Comparison of ENCODE assay signal across 8 mouse cellular contexts in the genomic region with DNA sequence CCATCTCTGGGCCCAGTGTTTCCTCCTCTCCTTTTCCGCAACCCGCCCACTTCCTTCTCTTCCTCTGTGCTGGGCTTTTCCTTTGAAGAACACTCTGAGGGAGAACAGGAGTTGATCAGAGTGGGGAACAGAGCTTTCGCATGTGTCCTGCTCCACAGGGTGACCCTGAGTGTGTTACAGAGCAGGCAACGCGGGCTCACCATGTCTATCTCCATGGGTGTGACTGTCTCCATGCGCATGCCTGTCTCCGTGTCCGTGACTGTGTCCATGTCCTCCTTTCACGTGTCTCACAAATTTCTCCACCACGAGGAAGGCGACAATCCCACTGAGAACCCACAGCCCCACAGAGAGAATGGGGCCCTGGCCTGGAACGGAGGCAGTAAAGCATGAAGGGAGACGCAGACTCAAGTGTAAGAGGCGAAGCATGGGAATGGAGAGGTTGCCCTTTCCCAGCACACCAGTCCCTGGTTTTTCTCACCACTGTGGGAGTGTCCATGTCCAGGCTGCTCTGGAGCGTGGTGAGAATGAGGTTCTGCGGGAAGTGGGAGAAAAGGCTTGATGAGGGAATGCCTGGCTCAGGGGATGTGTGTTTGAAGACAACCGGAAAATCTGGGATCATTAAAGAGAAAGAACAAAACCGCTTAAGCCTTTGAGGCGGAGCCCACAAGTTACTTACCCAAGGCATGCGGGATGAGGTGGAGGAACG. TPM values are rescaled to one million over a fixed set of nuclear protein-coding genes. Genes with fewer than 3 reads are reported as not detected.
A peak's percentile ranks its signal among the peaks of the same experiment; 100 is the strongest.
DNase-seq lines count a peak whose midpoint lies in the region; ATAC-seq and TF ChIP-seq lines count a peak whose summit lies in the region.

No protein-coding gene starts in this region.

- 74% methylated on average over 21 of the region's 21 CpGs for WGBS in embryonic facial prominence, embryonic 14.5 days
- WGBS in kidney, postnatal 0 days: 56% methylated on average over 21 of the region's 21 CpGs
- 78% methylated on average over 21 of the region's 21 CpGs for WGBS in neural tube, embryonic 14.5 days

- no peaks in the 10 kb centered on the region for H3K27me3 ChIP-seq in erythroblast, embryonic 14.5 days (ENCODE audit: control insufficient read depth)
- no peaks in the 10 kb centered on the region for H3K27me3 ChIP-seq in C2C12 (ENCODE audit: control insufficient read depth, insufficient read depth, insufficient read length)
- no peaks in the 10 kb centered on the region for H3K27me3 ChIP-seq in embryonic facial prominence, embryonic 14.5 days (replicated peaks; ENCODE audit: control insufficient read depth, insufficient read depth, low read length)
- no peaks in the 10 kb centered on the region for H3K27me3 ChIP-seq in kidney, postnatal 0 days (ENCODE audit: insufficient read depth, low read length)
- H3K27me3 ChIP-seq in neural tube, embryonic 14.5 days (ENCODE audit: control insufficient read depth, insufficient read depth, low read length): no peaks in the 10 kb centered on the region

- peaks cover 57% of the 10 kb centered on the region for H3K79me2 ChIP-seq in C2C12 (ENCODE audit: control insufficient read depth, insufficient read depth)

- ATAC-seq in erythroblast, adult 5-6 weeks (replicated peaks; ENCODE audit: low FRiP score, poor library complexity, severe bottlenecking): no peak
- ATAC-seq in embryonic facial prominence, embryonic 14.5 days (ENCODE audit: low read depth): no peak
- ATAC-seq in kidney, postnatal 0 days (replicated peaks; ENCODE audit: low FRiP score, low read depth): no peak
- no peak for ATAC-seq in neural tube, embryonic 14.5 days (ENCODE audit: low read depth)
- ATAC-seq in monocyte, adult 5-6 weeks (replicated peaks; ENCODE audit: insufficient number of reproducible peaks, low FRiP score, low TSS enrichment, poor library complexity, severe bottlenecking): no peak

- H3K4me3 ChIP-seq in erythroblast, embryonic 14.5 days (replicated peaks): peak overlapping the region; percentile 91
- peak overlapping the region; percentile 96 for H3K4me3 ChIP-seq in C2C12 (ENCODE audit: insufficient read depth, poor library complexity, severe bottlenecking)
- peak overlapping the region; percentile 88 for H3K4me3 ChIP-seq in embryonic facial prominence, embryonic 14.5 days (ENCODE audit: low read depth, low read length)
- H3K4me3 ChIP-seq in kidney, postnatal 0 days (replicated peaks; ENCODE audit: low read depth, low read length): peak overlapping the region; percentile 50
- peak overlapping the region; percentile 85 for H3K4me3 ChIP-seq in neural tube, embryonic 14.5 days (ENCODE audit: low read depth, low read length)

- peak overlapping the region; percentile 97 for H3ac ChIP-seq in C2C12 (ENCODE audit: control insufficient read depth, insufficient read length, low read depth)

- no peak overlapping the region for H3K27ac ChIP-seq in embryonic facial prominence, embryonic 14.5 days (replicated peaks; ENCODE audit: low read depth, low read length)
- peak overlapping the region; percentile 67; the same call in 1 of the 2 replicates for H3K27ac ChIP-seq in kidney, postnatal 0 days
- H3K27ac ChIP-seq in neural tube, embryonic 14.5 days (ENCODE audit: low read depth, low read length): no peak overlapping the region

- peaks cover 32% of the 10 kb centered on the region for H3K79me3 ChIP-seq in C2C12 (ENCODE audit: low read depth)

- peak overlapping the region; percentile 98 for H3K4me2 ChIP-seq in embryonic facial prominence, embryonic 14.5 days (ENCODE audit: low read depth, low read length)
- H3K4me2 ChIP-seq in kidney, postnatal 0 days (ENCODE audit: low read length): peak overlapping the region; percentile 70
- peak overlapping the region; percentile 89 for H3K4me2 ChIP-seq in neural tube, embryonic 14.5 days (ENCODE audit: low read depth, low read length)

- peaks cover 82% of the 10 kb centered on the region for H3K4me1 ChIP-seq in erythroblast, embryonic 14.5 days (ENCODE audit: control insufficient read depth)
- peaks cover 45% of the 10 kb centered on the region for H3K4me1 ChIP-seq in embryonic facial prominence, embryonic 14.5 days (ENCODE audit: control insufficient read depth, insufficient read depth, low read length)
- H3K4me1 ChIP-seq in kidney, postnatal 0 days (replicated peaks; ENCODE audit: insufficient read depth, low read length): peaks cover 35% of the 10 kb centered on the region
- H3K4me1 ChIP-seq in neural tube, embryonic 14.5 days (ENCODE audit: control insufficient read depth, insufficient read depth, low read length): peaks cover 52% of the 10 kb centered on the region

- no peaks in the 10 kb centered on the region for H3K9me3 ChIP-seq in erythroblast, embryonic 14.5 days (ENCODE audit: control insufficient read depth, low read length)
- no peaks in the 10 kb centered on the region for H3K9me3 ChIP-seq in embryonic facial prominence, embryonic 14.5 days (ENCODE audit: control insufficient read depth, low read length)
- H3K9me3 ChIP-seq in kidney, postnatal 0 days (replicated peaks; ENCODE audit: low read length): no peaks in the 10 kb centered on the region
- H3K9me3 ChIP-seq in neural tube, embryonic 14.5 days (ENCODE audit: control insufficient read depth, low read length): no peaks in the 10 kb centered on the region

- H3K36me3 ChIP-seq in erythroblast, embryonic 14.5 days (ENCODE audit: control insufficient read depth): peaks cover 45% of the 10 kb centered on the region
- peaks cover 24% of the 10 kb centered on the region for H3K36me3 ChIP-seq in C2C12 (ENCODE audit: control insufficient read depth, insufficient read depth)
- peaks cover 40% of the 10 kb centered on the region for H3K36me3 ChIP-seq in embryonic facial prominence, embryonic 14.5 days (ENCODE audit: control insufficient read depth, insufficient read depth, low read length)
- H3K36me3 ChIP-seq in kidney, postnatal 0 days (ENCODE audit: insufficient read depth, low read length): peaks cover 24% of the 10 kb centered on the region
- peaks cover 16% of the 10 kb centered on the region for H3K36me3 ChIP-seq in neural tube, embryonic 14.5 days (ENCODE audit: control insufficient read depth, insufficient read depth, low read length)

- DNase-seq in embryonic facial prominence, embryonic 14.5 days (ENCODE audit: low spot score): no peak
- DNase-seq in kidney, postnatal 0 days (ENCODE audit: low spot score): no peak
- DNase-seq in right cerebral cortex, adult 2 months (ENCODE audit: low spot score in 2 of 2): no peak

- H3K9ac ChIP-seq in embryonic facial prominence, embryonic 14.5 days (ENCODE audit: low read depth, low read length): peak overlapping the region; percentile 95
- peak overlapping the region; percentile 91 for H3K9ac ChIP-seq in kidney, postnatal 0 days (ENCODE audit: low read depth, low read length)
- H3K9ac ChIP-seq in neural tube, embryonic 14.5 days (replicated peaks; ENCODE audit: low read depth, low read length): peak overlapping the region; percentile 92

- TF ChIP-seq CTCF in C2C12 (IDR thresholded peaks at IDR 0.05; ENCODE audit: control insufficient read depth, insufficient read depth, insufficient read length): no peak
- no peak for TF ChIP-seq CTCF in kidney, postnatal 0 days (IDR thresholded peaks at IDR 0.05; ENCODE audit: low read depth)

RNA-seq across cellular contexts. Expression of a gene that starts 1.4 kb away (rescaled TPM):
- 3.5 TPM in 2 replicates for polyA plus RNA-seq in erythroblast, embryonic 14.5 days (2012)
- total RNA-seq in erythroblast, adult 5-6 weeks (2015; ENCODE audit: low replicate concordance): not detected in 2 replicates
- total RNA-seq in erythroblast, adult 5-6 weeks (2017; ENCODE audit: low replicate concordance): 11.5 and 16.6 TPM in 2 replicates
- polyA plus RNA-seq in C2C12 (2012; fragmentation: generic; extraction: Trizol): 175 TPM
- 118 and 125 TPM in 2 replicates for polyA plus RNA-seq in embryonic facial prominence, embryonic 14.5 days (2014; fragmentation: Nextera tagmentation; extraction: Ambion mirVana)
- 149 and 165 TPM in 2 replicates for polyA plus RNA-seq in kidney, postnatal 0 days (2015; fragmentation: Nextera tagmentation; extraction: Ambion mirVana)
- 77.9 and 90.8 TPM in 2 replicates for polyA plus RNA-seq in neural tube, embryonic 14.5 days (2014; fragmentation: Nextera tagmentation; extraction: Ambion mirVana)
- total RNA-seq in monocyte, adult 5-6 weeks (2017): 105 to 116 TPM (median 115 TPM) in 3 replicates

RNA-seq across cellular contexts. Expression of a gene that starts 1.6 kb away (rescaled TPM):
- polyA plus RNA-seq in erythroblast, embryonic 14.5 days (2012): 10.1 and 11.3 TPM in 2 replicates
- total RNA-seq in erythroblast, adult 5-6 weeks (2015; ENCODE audit: low replicate concordance): 7.1 and 8.3 TPM in 2 replicates
- total RNA-seq in erythroblast, adult 5-6 weeks (2017; ENCODE audit: low replicate concordance): 10.7 and 12.0 TPM in 2 replicates
- polyA plus RNA-seq in C2C12 (2012; fragmentation: generic; extraction: Trizol): 39.0 TPM
- polyA plus RNA-seq in embryonic facial prominence, embryonic 14.5 days (2014; fragmentation: Nextera tagmentation; extraction: Ambion mirVana): 26.0 and 29.2 TPM in 2 replicates
- 42.3 and 46.1 TPM in 2 replicates for polyA plus RNA-seq in kidney, postnatal 0 days (2015; fragmentation: Nextera tagmentation; extraction: Ambion mirVana)
- 29.1 and 30.8 TPM in 2 replicates for polyA plus RNA-seq in neural tube, embryonic 14.5 days (2014; fragmentation: Nextera tagmentation; extraction: Ambion mirVana)
- total RNA-seq in monocyte, adult 5-6 weeks (2017): 34.6 to 41.0 TPM (median 40.7 TPM) in 3 replicates

RNA-seq across cellular contexts. Expression of a gene that starts 2.2 kb away (rescaled TPM):
- polyA plus RNA-seq in erythroblast, embryonic 14.5 days (2012): 1.4 TPM in 2 replicates
- total RNA-seq in erythroblast, adult 5-6 weeks (2015; ENCODE audit: low replicate concordance): 26.5 and 50.7 TPM in 2 replicates
- total RNA-seq in erythroblast, adult 5-6 weeks (2017; ENCODE audit: low replicate concordance): 15.0 and 17.8 TPM in 2 replicates
- polyA plus RNA-seq in C2C12 (2012; fragmentation: generic; extraction: Trizol): 17.6 TPM
- polyA plus RNA-seq in embryonic facial prominence, embryonic 14.5 days (2014; fragmentation: Nextera tagmentation; extraction: Ambion mirVana): 41.3 and 46.1 TPM in 2 replicates
- polyA plus RNA-seq in kidney, postnatal 0 days (2015; fragmentation: Nextera tagmentation; extraction: Ambion mirVana): 64.9 and 65.7 TPM in 2 replicates
- polyA plus RNA-seq in neural tube, embryonic 14.5 days (2014; fragmentation: Nextera tagmentation; extraction: Ambion mirVana): 70.1 and 72.1 TPM in 2 replicates
- 77.7 to 117 TPM (median 111 TPM) in 3 replicates for total RNA-seq in monocyte, adult 5-6 weeks (2017)

RNA-seq across cellular contexts. Expression of a gene that starts 5.6 kb away (rescaled TPM):
- polyA plus RNA-seq in erythroblast, embryonic 14.5 days (2012): 1.8 and 2.5 TPM in 2 replicates
- 1.9 and 9.2 TPM in 2 replicates for total RNA-seq in erythroblast, adult 5-6 weeks (2015; ENCODE audit: low replicate concordance)
- total RNA-seq in erythroblast, adult 5-6 weeks (2017; ENCODE audit: low replicate concordance): 2.0 and 2.8 TPM in 2 replicates
- polyA plus RNA-seq in C2C12 (2012; fragmentation: generic; extraction: Trizol): 26.8 TPM
- 6.0 and 7.2 TPM in 2 replicates for polyA plus RNA-seq in embryonic facial prominence, embryonic 14.5 days (2014; fragmentation: Nextera tagmentation; extraction: Ambion mirVana)
- 17.9 and 23.3 TPM in 2 replicates for polyA plus RNA-seq in kidney, postnatal 0 days (2015; fragmentation: Nextera tagmentation; extraction: Ambion mirVana)
- polyA plus RNA-seq in neural tube, embryonic 14.5 days (2014; fragmentation: Nextera tagmentation; extraction: Ambion mirVana): 5.6 and 7.3 TPM in 2 replicates
- 10.9 to 15.5 TPM (median 15.1 TPM) in 3 replicates for total RNA-seq in monocyte, adult 5-6 weeks (2017)

RNA-seq across cellular contexts. Expression of a gene that starts 9.2 kb away (rescaled TPM):
- polyA plus RNA-seq in erythroblast, embryonic 14.5 days (2012): 0.45 and 0.56 TPM in 2 replicates
- 1.3 TPM in 1 of 2 replicates, not detected in the other for total RNA-seq in erythroblast, adult 5-6 weeks (2015; ENCODE audit: low replicate concordance)
- total RNA-seq in erythroblast, adult 5-6 weeks (2017; ENCODE audit: low replicate concordance): 4.3 and 7.0 TPM in 2 replicates
- polyA plus RNA-seq in C2C12 (2012; fragmentation: generic; extraction: Trizol): 0.77 TPM
- polyA plus RNA-seq in embryonic facial prominence, embryonic 14.5 days (2014; fragmentation: Nextera tagmentation; extraction: Ambion mirVana): 53.9 and 64.3 TPM in 2 replicates
- 1.4 and 1.6 TPM in 2 replicates for polyA plus RNA-seq in kidney, postnatal 0 days (2015; fragmentation: Nextera tagmentation; extraction: Ambion mirVana)
- 3.6 and 4.5 TPM in 2 replicates for polyA plus RNA-seq in neural tube, embryonic 14.5 days (2014; fragmentation: Nextera tagmentation; extraction: Ambion mirVana)
- total RNA-seq in monocyte, adult 5-6 weeks (2017): 1.5 to 11.2 TPM (median 4.7 TPM) in 3 replicates

Comparison
In these comparisons a context has a peak if more than half of its experiments do, and no peak if none do; other contexts are left out.
1. RNA of a gene that starts 1.4 kb away (polyA plus RNA-seq): 175 TPM in C2C12 (single experiment), 149 to 165 TPM in kidney, postnatal 0 days, 118 to 125 TPM in embryonic facial prominence, embryonic 14.5 days and 77.9 to 90.8 TPM in neural tube, embryonic 14.5 days; 3.5 TPM in erythroblast, embryonic 14.5 days; every median in the first group is over 10 times any median in the second.
2. Peak in every context shown above with its lines, with median percentiles within 50 percentile points of each other: H3K4me3 ChIP-seq, H3K4me2 ChIP-seq and H3K9ac ChIP-seq.